Mouse (Mus musculus) left cerebral cortex, postnatal 14 days (tissue): ENCODE results near the gene Fzd9. TPM values are rescaled to one million over a fixed set of nuclear protein-coding genes. Genes with fewer than 3 reads are reported as not detected.

Experiments
- DNase-seq, 2 experiments: peaks; one replicate each; pipeline ENCODE4 v3.0.0; 2021 to 2022; ENCODE audit warnings: low spot score in 2 of 2, mixed read lengths in 1 of 2
- intact Hi-C: fragments of 180-260 bp; cut with DNase I; formaldehyde crosslinking; loops from one replicate; pipeline ENCODE4 v1.15.1; 2025
- long read RNA-seq, 2 experiments: library from polyadenylated mRNA; stranded (forward); transcript quantifications; one replicate each; pipeline ENCODE4 v2.0.0; 2021
- total RNA-seq, 2 experiments: library from RNA; stranded (reverse); gene quantifications; 2 replicates each; pipeline ENCODE4 v1.2.3; 2021

Fzd9 gene
- total RNA-seq: 1 to 10 TPM; 6.2 to 6.8 TPM
- long read RNA-seq, experiment 1, transcript Fzd9-201 (1 exons, 2,293 nt): major isoform, 20 of 20 reads
- long read RNA-seq, experiment 1, partial matches to known transcripts: 0 of 20 reads
- long read RNA-seq, experiment 1, other reads (novel, unspliced or antisense): 0 of 20 reads
- long read RNA-seq, experiment 2, transcript Fzd9-201 (1 exons, 2,293 nt): major isoform, 17 of 17 reads
- long read RNA-seq, experiment 2, partial matches to known transcripts: 0 of 17 reads
- long read RNA-seq, experiment 2, other reads (novel, unspliced or antisense): 0 of 17 reads

- intact Hi-C loops: no loop called here
- DNase-seq: peak; percentile 86 to 90
Measured at GRCm38 (mm10) chr5:135251079-135251454, at the start of gene Fzd9. Gene Fzd9, minus strand, starts transcription at chr5:135251230.

DNA sequence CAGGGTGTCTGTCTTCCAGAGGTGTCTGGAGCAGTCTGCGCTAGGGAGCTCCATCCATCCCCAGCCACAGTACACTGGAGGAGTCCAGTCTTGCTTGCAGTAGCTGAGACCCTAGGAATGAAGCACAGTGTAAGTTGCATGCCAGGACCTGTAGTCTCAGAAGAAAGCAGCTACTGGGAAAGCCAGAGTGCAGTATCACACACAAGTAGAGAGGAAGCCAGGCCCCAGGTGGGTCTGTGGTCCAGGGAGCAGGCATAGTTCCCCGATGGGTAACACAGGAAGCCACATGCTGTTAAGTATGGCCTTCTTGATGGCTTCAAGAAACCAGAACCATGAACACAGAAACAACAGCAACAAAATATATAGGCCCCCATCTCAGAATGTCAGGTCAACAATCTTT lies 41.0 kb upstream of the Fzd9 start:
- no peak for DNase-seq
- intact Hi-C loops: no loop called here

- DNase-seq: no peak
- intact Hi-C loops: no loop called here
Measured at GRCm38 (mm10) chr5:135291193-135291592, 40.2 kb upstream of the Fzd9 start.

GRCm38 (mm10) chr5:135290703-135291102 lies 39.7 kb upstream of the Fzd9 start:
- intact Hi-C loops: no loop called here
- no peak for DNase-seq

GRCm38 (mm10) chr5:135286926-135287325 lies 35.9 kb upstream of the Fzd9 start:
- intact Hi-C loops: loop anchor here (1.0 kb wide), 1 partner anchor 51 kb away; no protein-coding TSS in a partner anchor
- no peak for DNase-seq

DNA sequence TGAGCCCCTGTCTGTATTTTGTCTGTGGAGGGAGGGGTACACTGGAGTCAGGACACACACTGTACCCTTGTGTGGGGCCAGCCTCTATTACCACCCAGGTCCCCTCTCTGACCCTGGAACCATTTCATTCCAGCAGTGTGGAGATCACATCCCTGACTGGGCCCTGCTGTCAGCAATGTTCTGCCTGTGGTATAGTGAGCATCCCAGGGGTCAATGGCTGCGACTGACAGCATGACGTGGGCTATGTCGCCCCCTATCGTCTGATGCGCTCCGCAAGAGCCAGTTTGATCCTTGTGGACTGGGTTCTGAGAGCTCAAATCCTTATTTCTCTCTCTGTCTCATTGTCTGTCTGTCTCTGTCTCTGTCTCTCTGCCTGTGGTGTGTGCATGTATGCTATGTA lies 35.2 kb upstream of the Fzd9 start:
- peak; percentile 79 to 85 for DNase-seq
- intact Hi-C loops: loop anchor here (1.0 kb wide), 1 partner anchor 50 kb away; no protein-coding TSS in a partner anchor

GRCm38 (mm10) chr5:135285211-135285610 lies 34.2 kb upstream of the Fzd9 start:
- intact Hi-C loops: no loop called here
- no peak for DNase-seq

DNA sequence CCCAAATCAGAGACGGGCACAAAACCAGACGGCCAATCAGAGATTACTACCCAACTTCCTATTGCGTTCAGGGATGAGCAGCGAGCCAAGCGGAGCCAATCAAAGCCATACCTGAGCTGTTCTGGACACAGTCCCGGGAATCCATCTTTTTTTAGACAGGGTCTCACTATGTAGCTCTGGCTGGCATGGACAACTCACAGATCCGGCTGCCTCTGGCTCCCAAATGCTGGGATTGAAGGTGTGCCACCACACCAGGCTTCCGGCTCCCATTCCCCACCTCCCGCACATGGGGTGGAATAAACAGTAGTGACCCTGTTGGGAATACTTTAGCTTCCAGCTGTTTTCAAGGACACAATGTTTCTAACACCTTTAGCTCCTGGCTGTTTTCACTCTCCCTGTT lies 29.2 kb upstream of the Fzd9 start:
- no peak for DNase-seq
- intact Hi-C loops: no loop called here

DNA sequence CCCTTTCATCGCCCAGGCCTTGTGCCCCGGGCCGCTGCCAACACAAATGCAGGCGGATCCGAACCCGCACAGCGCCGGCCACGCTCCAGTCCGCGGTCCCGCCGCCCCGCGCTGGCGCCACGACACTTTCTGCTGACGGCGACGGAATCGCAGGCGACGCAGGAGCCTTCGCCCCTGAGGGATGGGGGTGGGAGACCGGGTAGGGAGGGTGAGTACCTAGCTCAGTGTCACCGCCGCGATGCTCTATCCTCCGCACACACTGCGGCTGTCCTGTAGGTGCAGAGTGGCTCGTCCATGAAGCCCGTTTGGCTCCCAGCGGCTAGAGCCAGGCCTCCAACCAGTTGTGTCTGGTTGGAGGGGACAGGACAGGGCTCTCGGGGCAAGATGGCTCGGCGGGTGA lies 25.6 kb upstream of the Fzd9 start:
- no peak for DNase-seq
- intact Hi-C loops: no loop called here

GRCm38 (mm10) chr5:135274663-135275396 lies 23.8 kb upstream of the Fzd9 start:
- DNase-seq: no peak
- intact Hi-C loops: no loop called here

GRCm38 (mm10) chr5:135271563-135272165 lies 20.6 kb upstream of the Fzd9 start:
- intact Hi-C loops: no loop called here
- DNase-seq: peak; percentile 58 to 59

DNA sequence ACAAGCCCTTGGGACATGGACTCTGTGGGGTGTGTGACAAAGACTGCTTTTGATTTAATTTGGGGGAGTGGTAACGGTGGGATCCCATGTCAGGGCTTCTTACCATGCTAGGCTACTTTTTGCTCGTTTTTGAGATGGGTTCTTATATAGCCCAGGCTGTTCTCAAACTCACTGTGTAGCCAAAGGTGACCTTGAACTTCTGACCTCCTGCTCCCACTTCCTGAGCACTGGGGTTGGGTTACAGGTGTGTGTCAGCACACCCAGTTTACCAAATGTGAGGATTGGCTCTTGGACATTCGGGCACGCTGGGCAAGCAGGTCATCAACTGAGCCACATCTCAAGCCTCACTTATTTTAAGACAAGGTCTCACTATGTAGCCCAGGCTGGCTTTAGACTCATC lies 19.3 kb upstream of the Fzd9 start:
- DNase-seq: no peak
- intact Hi-C loops: no loop called here

GRCm38 (mm10) chr5:135269451-135269850 lies 18.4 kb upstream of the Fzd9 start:
- intact Hi-C loops: no loop called here
- DNase-seq: no peak

DNA sequence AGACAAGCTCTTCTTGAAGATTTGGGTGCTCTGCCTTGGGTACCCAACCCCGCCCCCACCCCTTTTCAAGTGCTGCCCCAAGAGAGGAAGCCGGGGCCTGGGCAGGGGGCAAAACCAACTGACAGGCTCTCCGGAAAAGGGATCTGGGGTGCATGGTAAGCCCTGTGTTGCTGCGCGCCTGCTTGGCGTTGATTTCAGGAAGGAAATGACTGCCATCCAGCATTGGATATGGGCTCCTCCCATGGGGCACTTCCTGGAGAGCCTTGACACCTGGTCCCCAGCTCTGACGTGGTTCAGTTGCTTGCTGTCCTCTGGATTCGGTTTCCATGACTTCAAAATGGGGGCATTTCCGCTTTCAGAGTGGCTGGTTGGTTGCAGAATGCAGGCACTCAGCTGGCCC lies 13.5 kb upstream of the Fzd9 start:
- intact Hi-C loops: no loop called here
- no peak for DNase-seq

DNA sequence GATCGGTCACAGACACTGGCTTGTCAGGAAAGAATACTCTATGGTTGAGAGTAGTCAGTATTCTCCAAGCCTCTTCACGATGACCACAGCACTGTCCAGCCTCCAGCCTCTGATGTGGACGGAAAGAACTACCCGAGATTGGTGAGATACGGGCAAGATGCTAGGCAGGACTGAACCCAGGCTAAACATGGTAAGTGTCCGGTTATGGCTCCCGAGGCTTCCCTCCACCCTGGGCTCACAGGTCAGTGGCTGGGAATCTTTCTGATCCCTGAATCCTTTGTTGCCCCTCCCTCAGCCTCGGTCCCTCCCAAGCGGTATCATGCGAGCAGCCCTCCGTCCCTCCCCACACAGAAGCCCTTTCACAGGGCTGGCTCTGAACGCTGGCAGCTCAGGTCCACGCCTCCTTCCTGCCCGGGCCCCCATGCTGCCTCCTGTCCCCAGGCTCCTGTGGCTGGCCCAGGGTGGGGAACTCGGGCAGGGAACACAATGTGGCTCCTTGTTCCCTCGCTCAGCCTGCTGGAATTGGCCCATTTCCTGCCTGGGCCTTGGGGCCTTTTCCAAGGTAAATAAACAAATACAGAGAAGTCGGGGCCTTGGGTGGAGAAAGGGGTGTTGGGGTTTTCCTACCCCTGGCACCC lies 13.0 kb upstream of the Fzd9 start:
- intact Hi-C loops: no loop called here
- DNase-seq: peak in 1 of 2 experiments; percentile 49

- DNase-seq: peak in 1 of 2 experiments; percentile 37
- intact Hi-C loops: no loop called here
Measured at GRCm38 (mm10) chr5:135258280-135259150, 7.5 kb upstream of the Fzd9 start.

DNA sequence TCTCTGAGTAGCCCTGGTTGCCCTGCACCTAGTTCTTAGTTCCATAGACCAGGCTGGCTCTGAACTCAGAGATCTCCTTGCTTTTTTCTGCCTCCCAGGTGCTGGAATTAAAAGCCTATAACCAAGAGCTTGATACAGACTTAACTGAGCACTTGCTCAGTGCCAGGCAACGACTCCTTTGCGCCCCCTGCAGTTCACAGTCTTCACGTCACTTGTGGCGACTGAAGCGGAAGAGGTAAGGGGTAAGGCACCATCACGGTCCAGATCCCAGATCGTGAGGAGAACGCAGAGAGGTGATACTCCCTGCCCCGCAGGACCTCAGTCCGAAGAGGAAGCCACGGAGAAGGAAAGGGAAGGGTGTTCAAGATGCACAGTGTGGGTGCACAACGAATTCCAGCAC lies 6.5 kb upstream of the Fzd9 start:
- no peak for DNase-seq
- intact Hi-C loops: no loop called here

- intact Hi-C loops: no loop called here
- no peak for DNase-seq
Measured at GRCm38 (mm10) chr5:135256166-135256565, 5.1 kb upstream of the Fzd9 start.

- intact Hi-C loops: no loop called here
Measured at GRCm38 (mm10) chr5:135253741-135254401, 2.8 kb upstream of the Fzd9 start.

More at GRCm38 (mm10) chr5:135253741-135254401, 2.8 kb upstream of the Fzd9 start:
- DNase-seq: no peak
